Mouse (Mus musculus) lung, postnatal 0 days (tissue): ENCODE measurements around the gene Pbrm1. TPM values are rescaled to one million over a fixed set of nuclear protein-coding genes. Genes with fewer than 3 reads are reported as not detected.

Experiments
- ATAC-seq: fragments of 200-750 bp; cut with Nextera tagmentation; 2 replicates; pipeline ENCODE4 v1.8.0; 2017; ENCODE audit warnings: moderate library complexity
- DNase-seq: peaks from one replicate; pipeline ENCODE4 v3.0.0-alpha.2; 2016; ENCODE audit warnings: low spot score
- H3K27ac ChIP-seq: fragments of 300-500 bp; sonication (generic); 2 replicates; pipeline ENCODE4 v1.5.1; 2014; ENCODE audit warnings: antibody characterized with exemption, mild to moderate bottlenecking, low read length, mixed read lengths
- H3K27me3 ChIP-seq: fragments of 300-500 bp; sonication (generic); replicated peaks from 2 replicates; pipeline ENCODE4 v1.6.1; 2014; ENCODE audit warnings: low read length, mixed read lengths; ENCODE audit not compliant: insufficient read depth
- H3K36me3 ChIP-seq: fragments of 300-500 bp; sonication (generic); 2 replicates; pipeline ENCODE4 v1.6.1; 2014; ENCODE audit warnings: low read length, mixed read lengths; ENCODE audit not compliant: insufficient read depth
- H3K4me1 ChIP-seq: fragments of 300-500 bp; sonication (generic); 2 replicates; pipeline ENCODE4 v1.6.1; 2014; ENCODE audit warnings: antibody characterized with exemption, low read depth, low read length, mixed read lengths; ENCODE audit not compliant: insufficient read depth
- H3K4me2 ChIP-seq: fragments of 300-500 bp; sonication (generic); replicated peaks from 2 replicates; pipeline ENCODE4 v1.6.1; 2014; ENCODE audit warnings: low read depth, mild to moderate bottlenecking, low read length, moderate library complexity, mixed read lengths
- H3K4me3 ChIP-seq: fragments of 300-500 bp; sonication (generic); 2 replicates; pipeline ENCODE4 v1.5.1; 2014; ENCODE audit warnings: low read depth, low read length
- H3K9ac ChIP-seq: fragments of 300-500 bp; sonication (generic); replicated peaks from 2 replicates; pipeline ENCODE4 v1.6.1; 2014; ENCODE audit warnings: low read depth, mild to moderate bottlenecking
- H3K9me3 ChIP-seq: fragments of 300-500 bp; sonication (generic); 2 replicates; pipeline ENCODE4 v1.6.1; 2016; ENCODE audit warnings: low read length, mixed read lengths
- CTCF ChIP-seq: IDR thresholded peaks from 2 replicates; pipeline ENCODE4 v1.5.1; 2016; ENCODE audit warnings: antibody characterized with exemption, mild to moderate bottlenecking
- EP300 ChIP-seq: IDR thresholded peaks from 2 replicates; pipeline ENCODE4 v1.6.1; 2016; ENCODE audit warnings: antibody characterized with exemption, mild to moderate bottlenecking, control low read depth
- WGBS: fragments of 180-500 bp; shearing (Covaris S2); extraction: QIAGEN DNeasy Blood & Tissue Kit; methylation state at CpG from one replicate; pipeline ENCODE4 v1.1.7; 2014; 5-methylcytosine and 5-hydroxymethylcytosine counted together
- polyA plus RNA-seq: library from polyadenylated mRNA; unstranded; fragments of >200 nt; fragmentation: Nextera tagmentation; extraction: Ambion mirVana; gene quantifications from 2 replicates; pipeline ENCODE4 v1.2.1, GENCODE M21; 2015

The Pbrm1 gene
- polyA plus RNA-seq, 1 experiment from 2014 or later: 59.8 TPM

GRCm38 (mm10) chr14:31088515-31088914 lies 69.6 kb downstream of the Pbrm1 start:
- no peak overlapping the region for H3K4me3 ChIP-seq
- no peak overlapping the region for H3K4me2 ChIP-seq
- no peaks in the 10 kb centered on the region for H3K27me3 ChIP-seq
- WGBS: 94% methylated on average over 2 of the region's 2 CpGs
- peaks cover 27% of the 10 kb centered on the region; the same call in 1 of the 2 replicates for H3K36me3 ChIP-seq
- ATAC-seq (no peak), DNase-seq (no peak)
- no peak overlapping the region for H3K9ac ChIP-seq
- H3K9me3 ChIP-seq: no peaks in the 10 kb centered on the region
- no peaks in the 10 kb centered on the region for H3K4me1 ChIP-seq
- H3K27ac ChIP-seq: no peak overlapping the region
- TF ChIP-seq CTCF (no peak), EP300 (no peak)

GRCm38 (mm10) chr14:31089918-31090317 lies 71.0 kb downstream of the Pbrm1 start:
- Histone ChIP-seq H3K4me3 (no peak overlapping the region), H3K4me2 (no peak overlapping the region), H3K9ac (no peak overlapping the region), H3K4me1 (no peaks in the 10 kb centered on the region), H3K27me3 (no peaks in the 10 kb centered on the region), H3K36me3 (peaks cover 26% of the 10 kb centered on the region; the same call in 1 of the 2 replicates), H3K9me3 (no peaks in the 10 kb centered on the region), H3K27ac (no peak overlapping the region)
- 64% methylated on average over 1 of the region's 1 CpGs for WGBS
- ATAC-seq (no peak), DNase-seq (no peak)
- no peak for TF ChIP-seq EP300
- TF ChIP-seq CTCF: no peak

- H3K4me1 ChIP-seq: no peaks in the 10 kb centered on the region
- H3K9ac ChIP-seq: no peak overlapping the region
- 58% methylated on average over 2 of the region's 2 CpGs for WGBS
- ATAC-seq: peak; percentile 72
- no peaks in the 10 kb centered on the region for H3K9me3 ChIP-seq
- H3K4me2 ChIP-seq: no peak overlapping the region
- no peak for TF ChIP-seq CTCF
- TF ChIP-seq EP300: peak; percentile 57; the same call in 1 of the 2 replicates
- H3K27me3 ChIP-seq: no peaks in the 10 kb centered on the region
- H3K27ac ChIP-seq: no peak overlapping the region
- peaks cover 22% of the 10 kb centered on the region for H3K36me3 ChIP-seq
- peak; percentile 66 for DNase-seq
- H3K4me3 ChIP-seq: no peak overlapping the region
These were observed 86.2 kb downstream of the Pbrm1 start for GRCm38 (mm10) chr14:31105156-31105555.

- no peak overlapping the region for H3K27ac ChIP-seq
- no peak for DNase-seq
- no peak for TF ChIP-seq CTCF
- no peak for TF ChIP-seq EP300
- no peak overlapping the region for H3K9ac ChIP-seq
- H3K27me3 ChIP-seq: no peaks in the 10 kb centered on the region
- no peak for ATAC-seq
- peaks cover 29% of the 10 kb centered on the region for H3K36me3 ChIP-seq
- no peaks in the 10 kb centered on the region for H3K4me1 ChIP-seq
- H3K4me2 ChIP-seq: no peak overlapping the region
- WGBS: 64% methylated on average over 3 of the region's 3 CpGs
- no peaks in the 10 kb centered on the region for H3K9me3 ChIP-seq
- H3K4me3 ChIP-seq: no peak overlapping the region
These were observed 91.7 kb downstream of the Pbrm1 start for GRCm38 (mm10) chr14:31110613-31111012.

GRCm38 (mm10) chr14:31112187-31112586 lies 93.2 kb downstream of the Pbrm1 start:
- Histone ChIP-seq H3K4me2 (no peak overlapping the region), H3K36me3 (peaks cover 21% of the 10 kb centered on the region), H3K27me3 (no peaks in the 10 kb centered on the region), H3K9ac (no peak overlapping the region), H3K9me3 (no peaks in the 10 kb centered on the region), H3K4me1 (no peaks in the 10 kb centered on the region), H3K27ac (no peak overlapping the region), H3K4me3 (no peak overlapping the region)
- peak; percentile 32; the same call in 1 of the 2 replicates for ATAC-seq
- 56% methylated on average over 5 of the region's 5 CpGs for WGBS
- no peak for DNase-seq
- TF ChIP-seq CTCF (no peak), EP300 (no peak)

- DNase-seq: no peak
- no peak overlapping the region for H3K9ac ChIP-seq
- H3K27me3 ChIP-seq: no peaks in the 10 kb centered on the region
- TF ChIP-seq CTCF: no peak
- no peak for TF ChIP-seq EP300
- no peaks in the 10 kb centered on the region for H3K4me1 ChIP-seq
- no peak overlapping the region for H3K4me3 ChIP-seq
- peaks cover 28% of the 10 kb centered on the region for H3K36me3 ChIP-seq
- no peak for ATAC-seq
- no peak overlapping the region for H3K4me2 ChIP-seq
- H3K9me3 ChIP-seq: no peaks in the 10 kb centered on the region
- 68% methylated on average over 3 of the region's 3 CpGs for WGBS
- H3K27ac ChIP-seq: no peak overlapping the region
These were observed 95.1 kb downstream of the Pbrm1 start for GRCm38 (mm10) chr14:31114011-31114410.

GRCm38 (mm10) chr14:31115522-31115921 lies 96.6 kb downstream of the Pbrm1 start:
- Histone ChIP-seq H3K4me1 (no peaks in the 10 kb centered on the region), H3K9ac (no peak overlapping the region), H3K27ac (no peak overlapping the region), H3K27me3 (no peaks in the 10 kb centered on the region), H3K9me3 (no peaks in the 10 kb centered on the region), H3K4me3 (no peak overlapping the region), H3K4me2 (no peak overlapping the region), H3K36me3 (peaks cover 25% of the 10 kb centered on the region; the same call in 1 of the 2 replicates)
- WGBS: 56% methylated on average over 2 of the region's 2 CpGs
- no peak for ATAC-seq
- TF ChIP-seq CTCF (no peak), EP300 (no peak)
- no peak for DNase-seq
